Mouse (Mus musculus): ENCODE results near the gene Mmp9. TPM values are rescaled to one million over a fixed set of nuclear protein-coding genes. Genes with fewer than 3 reads are reported as not detected.
A peak's percentile ranks its signal among the peaks of the same experiment; 100 is the strongest.

Gene Mmp9
- polyA plus RNA-seq, 1 experiment from 2014 or later, result 7.1 TPM

GRCm38 (mm10) chr2:164917371-164917770, 23.2 kb upstream of the Mmp9 start:
- H3K4me2 ChIP-seq (replicated peaks), result no peak overlapping the region
- peaks cover 25% of the 10 kb centered on the region for H3K4me1 ChIP-seq
- no peak overlapping the region for H3K9ac ChIP-seq
- H3K4me3 ChIP-seq, result no peak overlapping the region
- peaks cover 11% of the 10 kb centered on the region for H3K36me3 ChIP-seq
- no peak overlapping the region for H3K27ac ChIP-seq
- 26% methylated on average over 10 of the region's 10 CpGs for WGBS
- no peaks in the 10 kb centered on the region for H3K27me3 ChIP-seq
- no peak for ATAC-seq (ENCODE audit: low FRiP score, low read depth)
- no peaks in the 10 kb centered on the region for H3K9me3 ChIP-seq

- no peak overlapping the region for H3K4me3 ChIP-seq
- no peaks in the 10 kb centered on the region for H3K9me3 ChIP-seq
- H3K27ac ChIP-seq, result no peak overlapping the region
- H3K36me3 ChIP-seq, result peaks cover 11% of the 10 kb centered on the region
- no peaks in the 10 kb centered on the region for H3K27me3 ChIP-seq
- no peak overlapping the region for H3K9ac ChIP-seq
- no peak for ATAC-seq (ENCODE audit: low FRiP score, low read depth)
- H3K4me1 ChIP-seq, result peaks cover 23% of the 10 kb centered on the region
- WGBS, result 57% methylated on average over 4 of the region's 5 CpGs
- H3K4me2 ChIP-seq (replicated peaks), result no peak overlapping the region
Observed at GRCm38 (mm10) chr2:164918325-164918724, 22.3 kb upstream of the Mmp9 start.

- Histone ChIP-seq H3K9me3 (no peaks in the 10 kb centered on the region), H3K36me3 (peaks cover 11% of the 10 kb centered on the region), H3K27me3 (no peaks in the 10 kb centered on the region), H3K4me2 (replicated peaks) (no peak overlapping the region), H3K4me1 (peaks cover 23% of the 10 kb centered on the region), H3K27ac (no peak overlapping the region), H3K9ac (no peak overlapping the region; the same call in 1 of the 2 replicates), H3K4me3 (no peak overlapping the region)
- no peak for ATAC-seq (ENCODE audit: low FRiP score, low read depth)
- WGBS, result 53% methylated on average over 7 of the region's 7 CpGs
Observed at GRCm38 (mm10) chr2:164921984-164922383, 18.6 kb upstream of the Mmp9 start.

- no peak overlapping the region for H3K9ac ChIP-seq
- H3K27ac ChIP-seq, result no peak overlapping the region
- no peak overlapping the region for H3K4me2 ChIP-seq (replicated peaks)
- H3K27me3 ChIP-seq, result no peaks in the 10 kb centered on the region
- peaks cover 14% of the 10 kb centered on the region; the same call in 1 of the 2 replicates for H3K4me1 ChIP-seq
- 76% methylated on average over 4 of the region's 4 CpGs for WGBS
- H3K4me3 ChIP-seq, result no peak overlapping the region
- peaks cover 11% of the 10 kb centered on the region for H3K36me3 ChIP-seq
- ATAC-seq (ENCODE audit: low FRiP score, low read depth), result no peak
- H3K9me3 ChIP-seq, result no peaks in the 10 kb centered on the region
Observed at GRCm38 (mm10) chr2:164923291-164923690, 17.3 kb upstream of the Mmp9 start.

GRCm38 (mm10) chr2:164924100-164924857, 16.3 kb upstream of the Mmp9 start:
- Histone ChIP-seq H3K9ac (no peak overlapping the region), H3K4me1 (peaks cover 14% of the 10 kb centered on the region; the same call in 1 of the 2 replicates), H3K4me3 (no peak overlapping the region), H3K9me3 (no peaks in the 10 kb centered on the region), H3K4me2 (replicated peaks) (no peak overlapping the region), H3K27me3 (no peaks in the 10 kb centered on the region), H3K27ac (no peak overlapping the region), H3K36me3 (peaks cover 8% of the 10 kb centered on the region)
- no peak for ATAC-seq (ENCODE audit: low FRiP score, low read depth)
- WGBS, result 32% methylated on average over 11 of the region's 11 CpGs

GRCm38 (mm10) chr2:164930706-164931581, 9.6 kb upstream of the Mmp9 start:
- Histone ChIP-seq H3K27ac (no peak overlapping the region), H3K9me3 (no peaks in the 10 kb centered on the region), H3K36me3 (no peaks in the 10 kb centered on the region), H3K9ac (no peak overlapping the region), H3K4me3 (no peak overlapping the region), H3K4me1 (0 out of 2 replicates have a peak, but pooled peaks cover 8% of the 10 kb centered on the region), H3K27me3 (peaks cover 17% of the 10 kb centered on the region), H3K4me2 (replicated peaks) (no peak overlapping the region)
- 36% methylated on average over 11 of the region's 11 CpGs for WGBS
- ATAC-seq (ENCODE audit: low FRiP score, low read depth), result no peak

GRCm38 (mm10) chr2:164933534-164933933, 7.0 kb upstream of the Mmp9 start:
- no peak for ATAC-seq (ENCODE audit: low FRiP score, low read depth)
- 39% methylated on average over 10 of the region's 10 CpGs for WGBS
- no peak overlapping the region for H3K4me3 ChIP-seq
- no peak overlapping the region for H3K4me2 ChIP-seq (replicated peaks)
- H3K27ac ChIP-seq, result no peak overlapping the region
- peaks cover 13% of the 10 kb centered on the region for H3K4me1 ChIP-seq
- H3K9me3 ChIP-seq, result no peaks in the 10 kb centered on the region
- H3K27me3 ChIP-seq, result peaks cover 37% of the 10 kb centered on the region
- H3K9ac ChIP-seq, result no peak overlapping the region
- no peaks in the 10 kb centered on the region for H3K36me3 ChIP-seq

- no peak overlapping the region for H3K4me2 ChIP-seq (replicated peaks)
- H3K4me1 ChIP-seq, result peaks cover 34% of the 10 kb centered on the region
- H3K9me3 ChIP-seq, result no peaks in the 10 kb centered on the region
- H3K4me3 ChIP-seq, result no peak overlapping the region
- H3K27ac ChIP-seq, result no peak overlapping the region
- H3K27me3 ChIP-seq, result peaks cover 57% of the 10 kb centered on the region
- WGBS, result 60% methylated on average over 4 of the region's 4 CpGs
- H3K9ac ChIP-seq, result no peak overlapping the region
- ATAC-seq (ENCODE audit: low FRiP score, low read depth), result no peak
- H3K36me3 ChIP-seq, result no peaks in the 10 kb centered on the region
Observed at GRCm38 (mm10) chr2:164935991-164936390, 4.6 kb upstream of the Mmp9 start.

GRCm38 (mm10) chr2:164938146-164939091, 2.2 kb upstream of the Mmp9 start:
- ATAC-seq (ENCODE audit: low FRiP score, low read depth), result no peak

GRCm38 (mm10) chr2:164939106-164939505, 1.5 kb upstream of the Mmp9 start:
- peak overlapping the region; percentile 39 for H3K4me3 ChIP-seq
- H3K9ac ChIP-seq, result peak overlapping the region; percentile 45; the same call in 1 of the 2 replicates
- peaks cover 42% of the 10 kb centered on the region for H3K4me1 ChIP-seq
- no peak overlapping the region for H3K27ac ChIP-seq
- ATAC-seq (ENCODE audit: low FRiP score, low read depth), result no peak
- no peaks in the 10 kb centered on the region for H3K9me3 ChIP-seq
- H3K36me3 ChIP-seq, result no peaks in the 10 kb centered on the region
- peak overlapping the region; percentile 66 for H3K4me2 ChIP-seq (replicated peaks)
- WGBS, result 3% methylated on average over 11 of the region's 11 CpGs
- peaks cover 58% of the 10 kb centered on the region for H3K27me3 ChIP-seq

More at GRCm38 (mm10) chr2:164938146-164939091, 2.2 kb upstream of the Mmp9 start:
- 3% methylated on average over 39 of the region's 39 CpGs for WGBS
- H3K4me3 ChIP-seq, result peak overlapping the region; percentile 39
- H3K36me3 ChIP-seq, result no peaks in the 10 kb centered on the region
- peak overlapping the region; percentile 45; the same call in 1 of the 2 replicates for H3K9ac ChIP-seq
- no peaks in the 10 kb centered on the region for H3K9me3 ChIP-seq
- peaks cover 42% of the 10 kb centered on the region for H3K4me1 ChIP-seq
- H3K27ac ChIP-seq, result no peak overlapping the region
- H3K4me2 ChIP-seq (replicated peaks), result peak overlapping the region; percentile 66
- H3K27me3 ChIP-seq, result peaks cover 59% of the 10 kb centered on the region

GRCm38 (mm10) chr2:164942692-164943290, 2.2 kb downstream of the Mmp9 start:
- no peak overlapping the region for H3K4me3 ChIP-seq
- ATAC-seq (ENCODE audit: low FRiP score, low read depth), result no peak
- WGBS, result 15% methylated on average over 5 of the region's 5 CpGs
- H3K27me3 ChIP-seq, result peaks cover 48% of the 10 kb centered on the region
- no peak overlapping the region for H3K4me2 ChIP-seq (replicated peaks)
- no peaks in the 10 kb centered on the region for H3K36me3 ChIP-seq
- no peak overlapping the region for H3K27ac ChIP-seq
- no peak overlapping the region for H3K9ac ChIP-seq
- peaks cover 46% of the 10 kb centered on the region for H3K4me1 ChIP-seq
- H3K9me3 ChIP-seq, result no peaks in the 10 kb centered on the region
